Mouse (Mus musculus) stomach, postnatal 0 days (tissue): ENCODE data around the gene Pipox.

Experiments used
- CTCF ChIP-seq: IDR thresholded peaks from 2 replicates; pipeline ENCODE4 v1.5.1; 2016; ENCODE audit warnings: antibody characterized with exemption, low read depth, mild to moderate bottlenecking, moderate library complexity
- EP300 ChIP-seq: optimal IDR thresholded peaks from 2 replicates; pipeline ENCODE3; 2016; ENCODE audit warnings: antibody characterized with exemption

DNA sequence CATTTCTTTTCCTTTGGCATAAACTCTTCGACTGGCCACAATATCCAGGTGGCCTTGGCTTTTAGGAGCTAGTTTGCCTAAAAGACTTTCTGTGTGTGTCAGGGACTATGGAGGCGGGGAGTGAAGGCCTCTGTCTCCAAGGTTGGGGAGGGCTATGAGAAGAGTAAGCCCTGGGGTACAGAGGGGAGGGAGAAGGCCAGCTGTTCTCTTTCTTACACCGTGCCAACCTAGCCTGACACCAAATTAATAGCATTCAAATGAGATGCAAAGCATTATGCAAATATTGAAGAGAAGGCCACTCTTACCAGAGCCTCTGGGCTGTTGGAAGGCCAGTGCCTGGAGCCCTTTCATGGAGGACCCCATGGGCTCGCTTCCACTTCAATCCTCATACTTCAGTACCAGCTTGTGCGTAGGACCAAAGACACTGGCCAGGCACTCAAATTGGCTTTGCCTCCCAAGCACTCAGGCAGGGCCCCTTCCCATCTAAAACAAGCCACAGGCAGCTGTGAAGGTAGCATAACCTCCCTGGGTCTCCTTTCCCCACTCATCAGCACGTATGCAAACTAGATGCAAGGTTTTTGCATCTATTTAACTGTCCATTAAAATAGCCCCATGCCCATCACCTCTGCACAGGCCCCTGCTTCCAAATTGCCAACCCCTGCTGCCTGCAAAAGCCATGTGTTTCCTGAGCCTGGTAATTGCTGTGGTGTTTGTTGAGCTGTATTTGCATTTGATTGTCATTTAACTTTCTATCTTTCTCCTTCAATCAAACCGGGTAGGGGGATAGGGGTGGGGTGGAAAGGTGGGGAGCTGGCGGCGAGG, 32.2 kb upstream of the Pipox start:
- TF ChIP-seq CTCF (no peak), EP300 (no peak)
